Mouse (Mus musculus): ENCODE data around the gene C87499.

DNA sequence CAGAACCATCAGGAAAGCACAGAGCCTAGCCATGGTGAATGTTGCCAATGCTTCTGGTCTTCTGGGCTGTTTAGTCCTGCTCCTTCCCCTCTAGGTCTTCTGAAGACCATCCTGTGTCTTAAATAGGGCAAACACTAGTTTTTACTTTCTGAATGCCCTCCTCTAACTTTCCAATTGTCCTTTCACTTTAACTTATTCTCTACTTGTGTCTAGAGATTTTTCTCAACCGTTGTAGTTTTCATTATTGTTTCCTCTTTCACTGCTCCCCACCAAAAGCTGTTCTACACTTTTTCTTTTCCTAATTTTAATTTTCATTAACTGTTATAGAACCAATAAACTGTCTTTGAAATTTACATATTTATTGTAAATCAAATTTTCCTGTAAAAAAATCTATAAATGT lies 42.6 kb upstream of the C87499 start, which contains the start of gene Ifna16:
- TF ChIP-seq CTCF (IDR thresholded peaks at IDR 0.05; ENCODE audit: borderline replicate concordance, insufficient read depth, low read length): no peak
- no peak for TF ChIP-seq POLR2A (IDR thresholded peaks at IDR 0.05; ENCODE audit: low read depth, low read length)
